Mouse (Mus musculus) adrenal gland, postnatal 25 days (tissue): ENCODE measurements at regions not wholly inside any gene's neighbourhood (a gene's known extent, or its start where the extent isn't known, plus 50 kb on each side); places are given as distances from the start of the nearest gene placed in this dataset.

Source experiments
- DNase-seq: peaks from one replicate; pipeline ENCODE4 v3.0.0; 2021; ENCODE audit warnings: mixed read lengths

DNA sequence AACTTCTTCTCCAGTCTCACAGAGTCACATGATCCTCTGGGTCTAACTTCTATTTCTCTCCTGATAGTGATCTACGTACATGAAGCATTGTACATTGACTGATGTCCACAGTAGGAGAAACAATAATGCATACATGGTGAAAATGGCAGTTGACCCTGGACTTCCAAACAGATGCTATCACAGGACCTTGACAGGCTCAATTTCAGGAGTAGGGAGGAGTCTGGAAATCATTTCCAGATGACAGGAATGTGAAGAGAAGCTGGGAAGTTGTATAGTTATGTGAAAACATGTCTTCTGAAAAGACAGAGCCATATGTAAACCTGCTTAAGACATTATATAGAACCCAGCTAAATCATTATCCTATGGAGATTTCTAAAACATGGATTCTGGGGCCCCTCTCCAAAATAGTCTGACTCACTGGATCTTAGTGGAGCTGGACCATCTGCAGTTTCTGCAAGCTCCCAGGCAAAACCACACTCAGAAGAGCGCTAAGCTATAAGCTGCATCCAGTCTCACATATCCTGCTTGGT is 322.3 kb upstream of the Ldb2 start:
- no peak for DNase-seq

DNA sequence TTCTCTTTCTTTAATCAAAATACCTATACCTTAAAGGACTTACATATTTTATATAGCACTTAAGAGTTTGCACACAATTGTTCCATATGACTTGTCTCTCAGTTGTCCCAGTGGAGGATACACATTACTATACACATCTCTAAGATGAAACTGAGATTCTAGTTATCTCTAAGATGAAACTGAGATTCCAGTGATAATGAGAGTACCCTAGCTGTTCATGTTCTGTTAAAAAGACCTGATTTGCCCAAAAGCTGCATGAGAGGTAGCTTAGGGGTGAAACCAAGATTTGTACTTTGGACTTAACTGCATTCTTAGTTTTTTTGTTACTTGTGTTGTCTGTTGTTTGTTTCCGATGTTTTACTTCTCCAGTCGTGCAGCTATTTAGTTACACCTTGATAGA is 320.3 kb upstream of the Ldb2 start:
- DNase-seq: no peak

DNA sequence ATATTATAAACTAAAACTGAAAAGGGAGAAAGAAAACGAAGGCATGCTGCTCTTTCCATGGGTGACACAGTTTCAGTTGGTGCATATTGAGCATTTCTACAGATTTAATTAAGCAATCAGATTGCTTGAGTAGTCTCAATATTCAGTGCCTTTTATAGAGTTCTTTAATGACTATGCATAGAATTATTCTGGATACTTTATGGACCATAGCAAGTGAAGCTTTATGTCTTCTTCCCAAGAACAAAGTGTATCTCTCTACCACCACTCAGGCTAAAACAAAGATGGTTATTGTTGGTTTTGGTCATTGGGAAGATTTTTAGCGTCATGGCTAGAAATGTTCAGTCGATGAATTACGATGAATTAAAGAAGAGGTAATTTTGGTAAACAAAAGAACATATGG is 311.8 kb upstream of the Ldb2 start:
- DNase-seq: no peak

DNA sequence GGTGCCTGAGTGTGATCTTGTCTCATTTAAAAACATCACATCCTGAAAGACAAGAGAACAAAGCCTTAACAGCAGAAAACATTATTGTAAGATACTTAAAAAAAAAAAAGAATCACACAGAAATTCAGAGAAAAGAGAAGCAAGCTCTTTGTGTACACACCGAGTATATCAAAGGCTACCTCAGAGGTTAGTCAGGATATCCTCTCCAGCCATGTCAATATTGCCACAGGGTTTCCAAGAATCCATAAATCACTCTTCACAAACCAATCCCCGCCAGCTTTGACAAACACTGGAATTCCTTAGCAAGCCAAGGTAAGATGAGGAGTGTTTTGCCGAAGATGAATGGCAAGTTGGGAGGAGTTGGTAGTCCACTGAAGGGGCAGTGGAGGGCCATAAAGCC is 311.3 kb upstream of the Ldb2 start:
- no peak for DNase-seq

DNA sequence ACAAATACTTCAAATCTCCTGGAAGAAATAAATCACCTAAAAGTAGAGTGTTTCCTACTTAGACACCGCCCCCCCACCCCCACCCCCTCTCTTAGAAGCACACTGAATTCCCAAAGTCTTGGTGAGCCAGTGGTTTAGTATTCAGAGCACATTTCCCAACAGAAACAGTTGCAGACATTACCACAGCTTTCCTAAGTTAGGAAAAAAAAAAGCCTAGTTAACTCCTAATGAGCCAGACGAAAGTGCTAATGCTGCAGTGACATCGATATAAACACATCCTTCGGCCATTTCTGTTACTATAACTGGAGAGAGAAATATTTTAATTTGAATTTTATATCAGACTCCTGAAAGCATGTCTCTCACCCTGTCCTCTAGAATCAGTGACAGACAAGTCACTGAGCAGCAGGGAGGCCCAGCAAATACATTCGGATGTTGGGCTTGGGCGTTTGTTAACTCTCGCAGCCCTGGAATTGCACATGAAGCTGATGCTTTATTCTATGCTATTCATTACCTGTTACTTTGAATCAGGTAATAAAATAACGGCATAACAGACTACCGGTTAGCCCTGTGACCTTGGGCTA is 305.8 kb upstream of the Ldb2 start:
- DNase-seq: no peak

DNA sequence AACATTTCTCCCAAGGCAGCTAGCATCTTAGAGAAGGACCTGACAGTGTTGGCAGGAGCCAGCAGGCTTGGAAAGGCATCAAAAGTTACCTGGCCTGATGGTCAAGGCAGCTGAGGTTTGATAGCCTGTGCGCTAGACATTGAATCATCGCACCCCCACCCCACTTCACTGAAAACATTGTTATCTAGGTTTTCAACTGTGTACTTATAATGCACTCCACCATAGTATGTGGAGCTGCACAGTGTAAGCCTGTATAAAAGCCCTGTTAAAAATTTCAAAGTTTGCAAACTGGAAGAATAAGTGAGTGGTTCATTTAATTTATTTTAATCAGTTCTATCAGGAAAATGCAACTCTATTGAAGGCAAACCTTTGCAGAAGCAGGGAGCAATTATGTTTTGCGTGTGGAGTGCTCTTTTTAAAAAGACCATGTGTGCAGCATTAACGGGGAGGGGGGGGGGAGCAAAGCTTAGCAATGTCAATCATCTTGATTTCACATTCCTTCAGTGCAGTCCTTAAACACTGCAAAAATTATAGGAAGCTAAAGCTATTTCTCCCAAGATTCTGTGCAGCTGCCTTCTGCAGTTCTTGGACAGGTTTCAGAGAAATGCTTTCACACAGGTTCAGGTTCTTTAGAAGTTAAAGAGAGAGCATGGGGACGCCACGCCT is 304.4 kb upstream of the Ldb2 start:
- no peak for DNase-seq

DNA sequence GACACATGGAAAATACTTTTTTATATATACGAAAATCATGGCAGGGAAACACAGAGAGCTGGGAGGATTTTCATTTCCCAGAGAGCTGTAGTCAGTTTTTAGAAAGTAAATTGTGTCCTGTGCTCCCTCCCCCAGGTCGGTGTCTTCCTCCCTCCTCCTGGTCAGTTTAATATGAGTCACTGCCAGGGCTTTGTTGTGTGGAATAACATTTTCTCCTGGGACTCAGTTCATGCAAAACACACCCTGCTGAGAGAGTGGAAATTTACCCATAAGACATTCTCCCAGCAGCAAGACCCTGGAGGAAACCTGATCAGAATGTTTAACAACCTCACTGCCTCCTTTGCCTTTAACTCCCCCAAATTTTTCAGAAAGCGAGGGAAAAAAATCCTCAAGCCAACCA is 303.2 kb upstream of the Ldb2 start:
- DNase-seq: no peak

DNA sequence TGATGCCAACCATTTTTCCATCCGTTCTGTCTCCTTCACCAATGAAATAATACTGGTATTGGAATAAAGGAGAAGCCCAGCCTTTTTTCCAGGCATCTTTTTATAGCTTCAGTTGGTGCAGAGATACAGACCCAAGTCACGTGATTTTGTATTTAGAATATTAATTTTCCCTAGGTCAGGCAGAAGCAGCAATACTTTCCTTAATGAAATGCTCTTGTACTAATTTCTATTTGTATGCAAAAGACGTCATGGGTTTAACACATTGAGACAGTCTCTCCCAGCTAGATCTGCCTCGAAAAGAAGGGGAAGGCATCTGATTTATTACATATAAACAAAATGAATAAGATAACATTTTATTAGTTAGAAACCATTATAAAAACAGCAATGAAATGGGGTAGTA is 302.3 kb upstream of the Ldb2 start:
- DNase-seq: no peak

DNA sequence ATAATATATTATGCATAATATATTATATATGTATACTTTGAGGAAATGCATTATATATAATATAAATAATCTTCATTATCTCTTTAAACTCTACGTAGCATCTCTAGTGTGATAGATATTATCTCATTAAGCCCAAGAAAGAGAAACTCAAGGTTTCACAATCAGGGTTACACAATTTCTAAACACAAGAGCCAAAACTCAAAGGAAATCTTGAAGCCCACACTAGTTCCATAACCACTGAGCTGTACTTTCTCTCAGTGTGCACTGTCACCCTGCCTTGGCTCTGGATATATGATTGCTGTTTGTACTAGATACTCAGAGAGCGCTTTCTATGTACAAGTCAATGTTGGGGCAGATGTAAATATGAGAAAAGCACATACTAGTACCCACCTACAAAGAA is 299.6 kb upstream of the Ldb2 start:
- no peak for DNase-seq

DNA sequence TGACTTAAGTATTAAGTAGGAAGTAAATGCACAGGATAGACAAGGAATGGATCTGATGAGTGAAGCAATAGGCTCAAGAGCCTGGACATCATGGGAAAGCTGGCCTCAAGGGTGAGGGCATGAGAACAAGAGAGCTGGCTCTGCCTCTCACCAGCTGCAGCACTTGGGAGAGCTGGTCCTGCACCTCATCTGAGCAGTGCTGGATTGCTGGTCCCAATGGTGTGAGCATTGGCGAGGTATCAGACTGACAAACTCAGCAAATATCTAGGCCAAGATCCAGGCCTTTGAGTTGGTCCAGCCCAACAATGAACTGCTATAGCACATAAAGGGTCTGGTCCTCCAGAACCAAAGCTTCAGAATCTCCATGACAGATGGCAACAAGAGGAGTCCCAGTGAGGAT is 298.5 kb upstream of the Ldb2 start:
- DNase-seq: no peak

DNA sequence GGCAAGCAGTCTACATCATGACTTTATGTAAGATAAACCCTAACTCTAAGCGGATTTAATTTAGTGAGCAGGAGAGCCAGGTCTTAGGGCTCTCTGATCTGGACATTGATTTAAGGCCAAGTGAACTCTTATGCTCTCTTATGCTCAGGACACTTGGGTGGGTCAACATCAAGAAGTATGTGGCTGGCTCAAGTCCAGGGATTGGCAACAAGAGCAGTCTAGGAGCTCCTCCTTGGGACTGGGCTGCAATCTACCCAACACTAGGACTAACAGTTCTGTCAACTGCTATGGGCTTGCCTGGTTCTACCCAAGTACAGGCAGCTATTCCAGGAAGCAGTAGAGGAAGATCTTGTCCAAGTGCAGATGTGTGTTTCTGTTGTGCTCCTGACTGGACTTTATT is 285.3 kb upstream of the Ldb2 start:
- DNase-seq: no peak

DNA sequence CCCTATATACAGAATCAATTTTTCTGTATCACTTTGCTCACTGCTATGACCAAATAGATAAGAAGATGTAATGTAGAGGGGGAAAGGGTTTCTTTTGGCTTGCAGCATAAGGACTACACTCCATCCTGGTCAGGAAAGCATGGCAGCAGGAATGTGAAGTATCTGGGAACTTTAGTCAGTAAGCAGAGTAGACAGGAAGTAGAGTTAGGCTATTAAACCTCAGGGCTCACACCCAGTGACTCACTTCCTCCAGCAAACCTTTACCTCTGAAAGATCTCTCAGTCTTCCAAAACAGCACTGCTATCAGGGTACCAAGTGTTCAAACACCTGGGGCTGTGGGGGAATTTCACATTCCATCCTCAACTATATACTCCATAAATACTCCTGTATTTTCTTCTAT is 283.1 kb upstream of the Ldb2 start:
- DNase-seq: no peak

DNA sequence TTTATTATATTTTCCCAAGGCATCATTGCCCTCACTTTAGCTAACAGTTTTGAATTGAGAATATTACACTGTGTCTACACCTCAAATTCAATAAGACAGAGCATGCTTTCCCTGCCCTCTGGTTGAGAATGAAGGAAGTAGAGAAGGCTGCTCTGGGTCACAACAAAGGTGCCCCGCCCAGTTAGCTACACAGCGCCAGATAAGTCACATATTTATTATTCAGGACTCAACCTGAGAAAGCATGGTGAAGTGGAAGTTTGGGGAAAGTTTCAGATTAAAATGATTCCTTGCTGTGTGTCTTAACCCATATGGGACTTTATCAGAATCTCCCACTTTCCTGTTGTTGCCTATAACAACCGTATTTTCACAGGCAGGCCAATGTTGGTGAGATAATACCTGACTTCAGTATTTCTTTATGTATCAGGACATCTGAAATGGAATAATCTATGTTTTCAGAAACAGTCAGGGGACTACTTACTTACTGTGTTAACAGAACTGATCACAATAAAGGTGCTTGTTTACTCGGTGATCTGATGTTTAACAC is 276.9 kb upstream of the Ldb2 start:
- no peak for DNase-seq

DNA sequence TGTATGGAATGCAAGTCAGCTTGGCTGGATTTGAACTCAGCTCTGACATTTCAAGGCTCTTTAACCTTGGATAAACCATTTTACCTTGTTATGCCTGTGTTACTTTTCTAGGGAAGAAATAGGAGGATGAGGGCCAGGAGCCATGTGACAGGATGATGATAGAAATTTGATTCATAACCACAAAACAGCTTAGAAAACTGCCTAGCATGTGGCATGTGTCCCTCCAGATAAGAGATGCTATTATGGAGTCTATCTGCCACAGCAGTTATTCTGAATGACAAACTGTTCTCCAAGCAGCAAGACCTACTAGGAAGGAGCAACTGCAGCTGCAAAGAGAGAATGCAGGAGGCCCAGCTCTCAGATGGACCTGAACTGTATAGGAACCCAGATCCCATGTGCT is 275.7 kb upstream of the Ldb2 start:
- no peak for DNase-seq

DNA sequence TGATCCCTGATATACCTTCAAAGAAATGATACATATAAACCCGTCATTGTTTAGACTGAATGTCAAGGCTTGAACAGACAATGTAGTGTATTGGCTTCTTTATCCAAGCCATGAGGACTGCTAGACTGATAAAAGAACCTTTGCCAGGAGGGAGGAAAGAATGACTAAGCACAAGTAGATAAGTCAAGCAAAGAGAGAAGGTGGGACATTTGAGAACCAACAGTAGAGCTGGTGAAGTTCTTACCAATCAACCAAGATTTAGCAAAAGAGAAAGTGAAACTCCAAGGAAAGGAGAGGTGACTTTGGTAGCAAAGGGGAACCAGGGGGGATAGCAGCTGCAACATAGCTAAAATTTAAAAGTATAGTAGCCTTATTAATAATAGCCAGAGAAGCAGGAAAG is 273.0 kb upstream of the Ldb2 start:
- DNase-seq: no peak

DNA sequence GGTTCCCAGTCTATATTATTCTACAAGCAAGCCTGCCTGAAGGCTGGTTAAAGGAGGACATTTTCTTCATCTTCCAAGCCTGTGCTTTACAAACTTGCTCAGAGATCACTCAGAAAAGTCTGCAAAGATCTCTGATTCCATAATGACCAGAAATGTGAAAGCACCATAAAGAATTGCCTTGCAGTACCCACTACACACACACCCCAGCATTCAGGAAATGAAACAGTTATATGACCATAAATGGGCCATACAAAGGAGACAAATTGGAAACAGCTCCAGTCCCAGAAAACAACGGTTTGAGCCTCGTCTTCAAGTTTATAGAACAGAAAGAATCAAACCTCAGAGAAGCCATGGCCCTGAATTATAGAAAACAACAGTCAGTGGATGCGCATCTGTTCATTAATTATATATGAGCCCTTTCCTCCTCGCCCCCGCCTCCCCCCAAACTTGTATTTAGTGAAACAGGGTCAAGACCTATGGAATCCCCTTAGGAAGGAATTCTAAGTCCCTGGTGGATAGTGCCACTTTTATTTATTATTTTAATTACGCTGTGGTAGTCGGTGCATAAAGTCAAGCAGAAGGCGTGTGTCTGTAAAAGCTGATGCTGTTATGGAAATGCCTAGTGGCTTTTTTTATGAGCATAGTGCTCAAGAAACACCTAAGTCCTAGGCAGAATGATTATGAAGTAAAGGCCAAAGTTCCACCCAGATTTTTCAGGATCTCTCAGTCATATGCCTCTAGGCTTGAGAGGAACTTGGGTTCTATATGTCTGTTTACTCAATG is 266.6 kb upstream of the Ldb2 start:
- no peak for DNase-seq

DNA sequence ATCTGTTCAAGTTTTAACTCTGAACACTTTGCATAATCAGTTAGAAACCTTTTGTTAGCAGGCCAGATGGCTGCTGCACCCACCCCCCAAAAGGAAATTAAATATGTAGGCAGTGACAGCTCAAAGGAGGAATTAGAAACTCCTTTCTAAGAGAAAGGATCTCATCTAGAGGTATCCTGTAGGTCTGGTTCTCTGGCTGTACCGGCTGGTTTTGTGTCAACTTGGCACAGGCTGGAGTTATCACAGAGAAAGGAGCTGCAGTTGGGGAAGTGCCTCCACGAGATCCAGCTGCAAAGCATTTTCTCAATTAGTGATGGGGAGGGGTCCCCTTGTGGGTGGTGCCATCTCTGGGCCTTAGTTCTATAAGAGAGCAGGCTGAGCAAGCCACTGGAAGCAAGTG is 263.1 kb upstream of the Ldb2 start:
- DNase-seq: no peak

DNA sequence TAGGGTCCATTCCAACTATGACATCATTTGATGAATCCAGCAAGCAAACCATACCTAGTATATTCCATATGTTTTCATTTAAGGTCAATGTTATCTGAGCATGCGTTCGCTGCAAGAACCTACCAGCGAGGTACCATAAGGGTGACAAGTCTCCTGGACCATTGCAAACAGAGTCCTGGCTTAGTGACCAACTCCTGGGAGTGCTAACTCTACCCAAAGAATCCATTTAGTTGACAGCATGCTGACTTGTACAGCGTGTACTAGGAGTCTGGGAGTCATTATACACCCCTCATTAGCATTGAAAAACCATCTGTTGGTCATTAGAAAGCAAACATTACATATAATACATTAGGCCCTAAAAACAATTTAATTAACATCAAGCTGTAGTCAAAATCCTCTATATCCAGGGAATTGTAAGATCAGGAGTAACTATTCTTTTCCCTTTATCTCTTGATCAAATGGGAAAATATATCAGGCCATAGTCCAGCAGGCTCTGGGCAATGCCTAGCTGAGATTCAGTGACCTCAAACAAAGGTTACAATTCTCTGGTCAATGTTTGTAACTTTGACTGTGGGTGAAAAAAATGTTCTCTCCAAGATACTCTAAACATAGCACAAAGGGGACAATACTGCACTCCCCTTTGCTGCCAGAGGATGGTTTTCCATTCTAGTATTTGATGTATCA is 255.9 kb upstream of the Ldb2 start:
- DNase-seq: no peak

DNA sequence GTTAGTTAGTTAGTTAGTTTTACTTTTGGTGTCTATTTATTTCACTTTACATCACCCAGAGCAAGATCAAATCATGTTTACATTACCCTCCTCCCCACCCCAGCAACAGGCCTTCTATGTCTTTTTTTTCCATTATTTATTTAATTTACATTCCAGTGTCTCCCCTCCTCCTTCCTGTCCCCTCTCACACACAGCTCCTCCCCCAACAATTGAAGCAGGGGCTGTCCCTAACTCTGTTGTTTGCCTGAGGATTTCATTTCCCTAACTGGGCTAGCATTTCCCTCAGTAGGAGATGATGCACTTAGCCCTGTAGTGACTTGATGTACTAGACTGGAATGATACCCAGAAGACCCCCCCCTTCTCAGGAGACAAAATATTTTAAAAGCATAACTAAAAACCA is 249.9 kb upstream of the Ldb2 start:
- DNase-seq: no peak

DNA sequence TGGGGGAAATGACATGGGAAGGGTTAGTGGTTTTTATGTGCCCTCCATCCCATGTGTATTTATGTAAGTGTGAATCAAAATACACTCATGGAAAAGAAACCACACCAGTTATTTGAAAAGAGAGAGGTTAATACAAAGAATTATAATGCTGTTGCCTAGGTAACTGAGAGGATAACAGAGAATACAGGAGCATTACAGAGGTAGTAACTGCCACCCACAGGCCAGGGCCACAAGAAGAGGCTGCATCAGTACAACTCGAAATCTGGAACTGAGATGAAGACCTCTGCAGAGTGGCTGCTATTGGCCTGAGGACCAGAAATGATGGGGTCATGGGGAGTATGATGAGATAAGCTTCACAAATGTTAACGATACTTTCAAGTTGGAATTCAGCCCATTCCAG is 243.4 kb upstream of the Ldb2 start:
- DNase-seq: no peak

DNA sequence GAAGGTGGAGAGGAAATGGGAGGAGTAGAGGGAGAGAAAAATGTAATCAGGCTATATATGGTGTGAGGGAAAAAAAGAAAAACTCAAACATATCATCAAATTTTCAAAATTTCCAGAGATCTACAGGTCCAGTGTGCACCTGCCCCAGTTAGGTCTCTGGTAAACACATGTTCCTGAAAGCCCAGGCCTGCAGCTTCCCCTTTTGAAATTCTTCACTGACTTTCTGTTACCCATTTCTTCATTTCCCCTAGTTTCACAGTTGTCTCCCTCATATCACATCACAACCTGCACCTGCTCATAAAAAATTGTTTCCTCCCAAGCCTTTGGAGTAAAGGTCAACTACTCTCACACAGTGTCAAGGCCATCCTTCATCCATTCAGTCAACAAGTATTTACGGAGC is 236.9 kb upstream of the Ldb2 start:
- no peak for DNase-seq

DNA sequence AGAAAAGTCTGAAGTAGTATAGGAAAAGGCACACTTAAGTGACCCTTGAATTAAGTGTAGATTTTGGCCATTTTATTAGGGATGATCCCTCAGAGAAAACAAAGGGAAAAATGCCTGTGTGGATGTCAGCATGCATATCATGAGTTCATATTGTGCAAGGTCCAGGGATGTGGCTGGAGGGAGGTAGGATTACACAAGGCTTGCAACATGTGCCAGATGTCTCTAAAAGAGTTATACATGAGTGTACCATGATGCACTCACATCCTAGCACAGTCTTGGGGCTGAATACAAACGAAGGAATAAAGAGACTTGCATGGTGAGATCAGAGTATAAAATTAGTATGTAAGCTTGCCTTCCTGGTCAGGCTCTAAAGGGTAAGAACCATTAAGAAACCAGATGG is 233.7 kb upstream of the Ldb2 start:
- no peak for DNase-seq

DNA sequence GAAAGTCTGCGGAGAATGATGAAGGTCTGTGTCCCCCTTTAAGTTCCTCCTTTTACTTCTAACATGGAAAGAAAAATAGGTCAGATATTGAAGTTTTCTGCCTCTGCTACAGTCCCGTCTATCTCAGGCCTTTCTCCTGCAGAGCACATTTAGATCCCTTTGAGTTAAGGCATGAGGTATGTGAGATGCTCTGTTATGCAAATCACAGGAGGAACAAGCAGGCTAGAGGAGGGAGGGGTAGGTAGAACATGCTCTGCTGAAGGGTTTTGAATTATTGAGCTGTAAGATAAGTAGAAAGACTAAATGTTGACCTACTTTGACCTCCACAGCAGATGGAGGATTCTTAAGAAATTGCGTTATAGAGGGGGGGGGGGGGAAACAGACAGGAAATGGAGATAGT is 228.4 kb upstream of the Ldb2 start:
- no peak for DNase-seq
